Mouse (Mus musculus): ENCODE data around the gene Olfr418. TPM values are rescaled to one million over a fixed set of nuclear protein-coding genes. Genes with fewer than 3 reads are reported as not detected.
"Not testable (repeated sequence)": the region's sequence is repeated elsewhere in the genome, so short reads cannot be mapped to it uniquely, and the experiment has no call there.

Gene Olfr418
- not detected in 2 replicates for polyA plus RNA-seq (2015; fragmentation: Nextera tagmentation; extraction: Ambion mirVana)

DNA sequence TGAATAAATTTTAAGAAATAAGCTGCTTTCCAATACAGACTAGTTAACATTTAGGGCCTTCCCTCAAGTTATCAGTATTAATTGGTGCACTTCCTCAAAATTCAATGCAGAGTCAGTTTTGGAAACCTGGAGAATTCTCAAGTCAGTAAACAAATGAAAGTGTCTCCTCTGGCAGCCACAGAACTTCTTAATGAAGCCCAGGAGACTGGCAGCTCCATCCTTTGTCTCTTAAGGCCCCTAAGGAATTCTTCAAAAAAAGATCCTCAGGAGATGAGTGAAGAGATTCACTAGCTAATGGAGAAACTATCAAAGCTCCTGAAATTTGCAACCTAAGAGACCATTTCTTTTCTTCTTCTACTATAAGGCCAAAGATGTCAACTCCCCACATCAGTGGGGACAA is at the start of gene Olfr418:
Olfr418 (plus strand) TSS at position 301 of the 400 bp plus-strand sequence.
- Histone ChIP-seq H3K27ac (ENCODE audit: low read depth, low read length) (no peak within 1 kb of the TSS), H3K9ac (ENCODE audit: low read depth, low read length) (no peak within 1 kb of the TSS), H3K36me3 (ENCODE audit: control insufficient read depth, insufficient read depth, low read length) (no peaks in the 10 kb centered on the region), H3K27me3 (replicated peaks; ENCODE audit: control insufficient read depth, insufficient read depth, low read length) (no peaks in the 10 kb centered on the region), H3K9me3 (ENCODE audit: control insufficient read depth, low read length) (no peaks in the 10 kb centered on the region), H3K4me3 (ENCODE audit: low read length) (no peak within 1 kb of the TSS), H3K4me2 (ENCODE audit: low read length) (no peak within 1 kb of the TSS), H3K4me1 (ENCODE audit: control insufficient read depth, insufficient read depth, low read depth, low read length) (no peaks in the 10 kb centered on the region)
- no peak for ATAC-seq

DNA sequence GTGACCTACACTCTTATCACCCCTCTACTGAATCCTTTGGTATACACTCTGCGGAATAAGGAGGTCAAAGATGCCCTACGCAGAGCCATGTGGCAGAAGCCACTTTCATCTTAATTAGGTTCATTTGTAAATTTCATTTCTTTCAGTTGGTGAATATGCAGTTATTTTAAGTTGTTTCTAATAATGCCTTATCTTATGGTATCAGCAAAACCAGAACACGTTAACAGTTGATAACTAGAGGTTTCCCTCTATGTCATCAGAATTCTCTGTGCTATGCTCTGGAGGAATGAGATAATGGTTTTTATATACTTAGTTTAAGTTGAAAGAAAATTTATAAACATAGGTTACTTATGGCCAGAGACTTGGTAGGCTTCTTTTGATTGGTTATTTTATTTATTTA is 49.3 kb upstream of the Olfr418 start:
- no peaks in the 10 kb centered on the region for H3K27me3 ChIP-seq (replicated peaks; ENCODE audit: control insufficient read depth, insufficient read depth, low read length)
- no peak overlapping the region for H3K9ac ChIP-seq (ENCODE audit: low read depth, low read length)
- H3K36me3 ChIP-seq (ENCODE audit: control insufficient read depth, insufficient read depth, low read length), result no peaks in the 10 kb centered on the region
- no peak overlapping the region for H3K27ac ChIP-seq (ENCODE audit: low read depth, low read length)
- H3K4me2 ChIP-seq (ENCODE audit: low read length), result no peak overlapping the region
- ATAC-seq, result no peak
- H3K4me1 ChIP-seq (ENCODE audit: control insufficient read depth, insufficient read depth, low read depth, low read length), result no peaks in the 10 kb centered on the region
- no peaks in the 10 kb centered on the region for H3K9me3 ChIP-seq (ENCODE audit: control insufficient read depth, low read length)
- H3K4me3 ChIP-seq (ENCODE audit: low read length), result no peak overlapping the region
- WGBS, result 99% methylated on average over 3 of the region's 3 CpGs

GRCm38 (mm10) chr1:173227081-173227480 is 38.7 kb upstream of the Olfr418 start, which contains the start of gene Fcer1a:
Gene Fcer1a (minus strand): TSS chr1:173227214.
- no peak within 1 kb of the TSS for H3K9ac ChIP-seq (ENCODE audit: low read depth, low read length)
- 92% methylated on average over 2 of the region's 2 CpGs for whole genome bisulfite sequencing
- no peaks in the 10 kb centered on the region for H3K9me3 ChIP-seq (ENCODE audit: control insufficient read depth, low read length)
- no peaks in the 10 kb centered on the region for H3K4me1 ChIP-seq (ENCODE audit: control insufficient read depth, insufficient read depth, low read depth, low read length)
- no peaks in the 10 kb centered on the region for H3K27me3 ChIP-seq (replicated peaks; ENCODE audit: control insufficient read depth, insufficient read depth, low read length)
- H3K36me3 ChIP-seq (ENCODE audit: control insufficient read depth, insufficient read depth, low read length), result no peaks in the 10 kb centered on the region
- H3K4me2 ChIP-seq (ENCODE audit: low read length), result no peak within 1 kb of the TSS
- no peak within 1 kb of the TSS for H3K27ac ChIP-seq (ENCODE audit: low read depth, low read length)
- no peak within 1 kb of the TSS for H3K4me3 ChIP-seq (ENCODE audit: low read length)
- ATAC-seq, result no peak

- not testable (repeated sequence) for H3K9me3 ChIP-seq (ENCODE audit: control insufficient read depth, low read length); H3K27me3 ChIP-seq (replicated peaks; ENCODE audit: control insufficient read depth, insufficient read depth, low read length); H3K4me2 ChIP-seq (ENCODE audit: low read length); H3K36me3 ChIP-seq (ENCODE audit: control insufficient read depth, insufficient read depth, low read length); H3K4me3 ChIP-seq (ENCODE audit: low read length); H3K9ac ChIP-seq (ENCODE audit: low read depth, low read length); ATAC-seq; H3K27ac ChIP-seq (ENCODE audit: low read depth, low read length); H3K4me1 ChIP-seq (ENCODE audit: control insufficient read depth, insufficient read depth, low read depth, low read length)
- 81% methylated on average over 1 of the region's 1 CpGs for WGBS
These were observed 28.8 kb upstream of the Olfr418 start for GRCm38 (mm10) chr1:173237004-173237403.

DNA sequence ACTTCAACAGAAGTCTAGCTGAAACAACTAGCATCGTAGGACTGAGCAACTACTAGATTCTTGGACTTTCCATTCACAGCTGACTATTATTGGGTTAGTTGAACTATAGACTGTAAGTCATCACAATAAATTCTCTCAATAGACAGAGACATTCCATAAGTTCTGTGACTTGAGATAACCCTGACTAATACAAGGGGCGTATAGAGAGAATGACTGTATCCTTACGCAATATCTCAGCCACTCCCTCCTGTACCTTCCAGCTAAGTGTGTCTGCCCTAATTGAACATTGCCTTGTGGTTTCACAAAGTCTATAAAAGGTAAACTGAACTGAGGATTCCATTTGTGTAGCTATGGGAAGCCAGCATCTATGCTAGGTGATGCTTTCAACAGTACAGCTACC is 15.9 kb upstream of the Olfr418 start:
- ATAC-seq, result no peak
- no peak overlapping the region for H3K4me3 ChIP-seq (ENCODE audit: low read length)
- no peak overlapping the region for H3K27ac ChIP-seq (ENCODE audit: low read depth, low read length)
- no peak overlapping the region for H3K9ac ChIP-seq (ENCODE audit: low read depth, low read length)
- H3K4me2 ChIP-seq (ENCODE audit: low read length), result no peak overlapping the region
- WGBS, result 91% methylated on average over 3 of the region's 3 CpGs
- H3K36me3 ChIP-seq (ENCODE audit: control insufficient read depth, insufficient read depth, low read length), result no peaks in the 10 kb centered on the region
- H3K27me3 ChIP-seq (replicated peaks; ENCODE audit: control insufficient read depth, insufficient read depth, low read length), result no peaks in the 10 kb centered on the region
- no peaks in the 10 kb centered on the region for H3K9me3 ChIP-seq (ENCODE audit: control insufficient read depth, low read length)
- no peaks in the 10 kb centered on the region for H3K4me1 ChIP-seq (ENCODE audit: control insufficient read depth, insufficient read depth, low read depth, low read length)

- no peak within 1 kb of the TSS for H3K4me3 ChIP-seq (ENCODE audit: low read length)
- no peaks in the 10 kb centered on the region for H3K36me3 ChIP-seq (ENCODE audit: control insufficient read depth, insufficient read depth, low read length)
- no peak within 1 kb of the TSS for H3K4me2 ChIP-seq (ENCODE audit: low read length)
- no peak for ATAC-seq
- 81% methylated on average over 3 of the region's 3 CpGs for WGBS
- no peak within 1 kb of the TSS for H3K27ac ChIP-seq (ENCODE audit: low read depth, low read length)
- H3K27me3 ChIP-seq (replicated peaks; ENCODE audit: control insufficient read depth, insufficient read depth, low read length), result no peaks in the 10 kb centered on the region
- H3K9me3 ChIP-seq (ENCODE audit: control insufficient read depth, low read length), result no peaks in the 10 kb centered on the region
- H3K9ac ChIP-seq (ENCODE audit: low read depth, low read length), result no peak within 1 kb of the TSS
- no peaks in the 10 kb centered on the region for H3K4me1 ChIP-seq (ENCODE audit: control insufficient read depth, insufficient read depth, low read depth, low read length)
These were observed 11.9 kb downstream of the Olfr418 start, which contains the start of gene Mptx2 for GRCm38 (mm10) chr1:173277677-173278076. Gene Mptx2 (minus strand): TSS chr1:173277777.

GRCm38 (mm10) chr1:173302795-173303194 is 37.0 kb downstream of the Olfr418 start:
- H3K27ac ChIP-seq (ENCODE audit: low read depth, low read length); ATAC-seq; H3K9ac ChIP-seq (ENCODE audit: low read depth, low read length); H3K4me1 ChIP-seq (ENCODE audit: control insufficient read depth, insufficient read depth, low read depth, low read length); H3K4me2 ChIP-seq (ENCODE audit: low read length); H3K4me3 ChIP-seq (ENCODE audit: low read length); H3K36me3 ChIP-seq (ENCODE audit: control insufficient read depth, insufficient read depth, low read length); H3K27me3 ChIP-seq (replicated peaks; ENCODE audit: control insufficient read depth, insufficient read depth, low read length); H3K9me3 ChIP-seq (ENCODE audit: control insufficient read depth, low read length): not testable (repeated sequence)
- 65% methylated on average over 3 of the region's 3 CpGs for WGBS

DNA sequence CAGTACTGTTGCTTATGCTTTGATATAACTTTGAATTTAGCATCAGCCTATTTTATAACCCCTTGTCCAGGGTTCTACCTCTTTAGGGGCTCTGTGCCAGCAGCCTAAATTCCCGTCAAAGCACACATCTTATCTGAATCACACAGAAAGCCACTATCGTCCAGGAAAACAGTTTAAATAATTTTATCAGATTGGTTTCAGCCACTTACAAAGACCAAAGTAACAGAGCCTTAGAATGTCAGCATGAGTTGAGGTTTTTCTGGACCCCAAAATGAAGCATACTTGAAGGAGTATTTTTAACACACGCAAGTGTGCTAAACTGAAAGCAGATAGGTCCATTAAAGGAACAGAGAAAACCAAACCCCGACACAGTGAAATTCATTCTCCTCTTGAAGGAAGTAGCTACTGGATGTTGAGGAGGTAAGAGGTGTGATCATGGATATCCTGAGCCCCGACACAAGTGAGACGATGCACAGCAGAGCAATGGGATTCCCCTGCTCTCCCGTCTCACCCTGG is 47.8 kb downstream of the Olfr418 start:
- H3K27ac ChIP-seq (ENCODE audit: low read depth, low read length); H3K36me3 ChIP-seq (ENCODE audit: control insufficient read depth, insufficient read depth, low read length); H3K4me3 ChIP-seq (ENCODE audit: low read length); H3K27me3 ChIP-seq (replicated peaks; ENCODE audit: control insufficient read depth, insufficient read depth, low read length); H3K9ac ChIP-seq (ENCODE audit: low read depth, low read length); H3K9me3 ChIP-seq (ENCODE audit: control insufficient read depth, low read length); H3K4me1 ChIP-seq (ENCODE audit: control insufficient read depth, insufficient read depth, low read depth, low read length); ATAC-seq; H3K4me2 ChIP-seq (ENCODE audit: low read length): not testable (repeated sequence)
- WGBS, result 89% methylated on average over 7 of the region's 7 CpGs

DNA sequence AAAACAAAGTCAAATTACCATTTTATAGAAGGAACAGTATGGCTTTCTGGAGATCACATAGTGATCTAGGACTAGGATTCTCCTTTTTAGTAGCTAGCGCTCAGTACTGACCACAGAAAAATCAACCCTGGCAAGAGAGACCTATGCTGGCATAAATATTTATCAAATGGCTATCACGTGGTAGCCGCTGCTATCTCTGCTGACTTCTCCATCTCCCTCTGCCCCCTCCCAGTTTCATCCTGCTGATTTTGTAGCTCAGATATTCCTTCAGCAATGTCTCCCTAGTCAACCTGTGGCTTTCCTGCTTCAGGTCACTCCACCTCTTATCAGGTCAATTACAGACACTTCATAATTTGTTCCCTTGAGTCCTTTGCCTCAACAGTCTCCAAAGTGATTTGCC is 49.9 kb downstream of the Olfr418 start:
- H3K27ac ChIP-seq (ENCODE audit: low read depth, low read length), result no peak overlapping the region
- no peak for ATAC-seq
- H3K9ac ChIP-seq (ENCODE audit: low read depth, low read length), result no peak overlapping the region
- H3K27me3 ChIP-seq (replicated peaks; ENCODE audit: control insufficient read depth, insufficient read depth, low read length), result no peaks in the 10 kb centered on the region
- H3K36me3 ChIP-seq (ENCODE audit: control insufficient read depth, insufficient read depth, low read length), result no peaks in the 10 kb centered on the region
- no peak overlapping the region for H3K4me2 ChIP-seq (ENCODE audit: low read length)
- H3K4me3 ChIP-seq (ENCODE audit: low read length), result no peak overlapping the region
- H3K4me1 ChIP-seq (ENCODE audit: control insufficient read depth, insufficient read depth, low read depth, low read length), result no peaks in the 10 kb centered on the region
- 90% methylated on average over 3 of the region's 3 CpGs for WGBS
- H3K9me3 ChIP-seq (ENCODE audit: control insufficient read depth, low read length), result no peaks in the 10 kb centered on the region
